Mouse (Mus musculus): ENCODE measurements at regions not wholly inside any gene's neighbourhood (a gene's known extent, or its start where the extent isn't known, plus 50 kb on each side); places are given as distances from the start of the nearest gene placed in this dataset.
A peak's percentile ranks its signal among the peaks of the same experiment; 100 is the strongest.

DNA sequence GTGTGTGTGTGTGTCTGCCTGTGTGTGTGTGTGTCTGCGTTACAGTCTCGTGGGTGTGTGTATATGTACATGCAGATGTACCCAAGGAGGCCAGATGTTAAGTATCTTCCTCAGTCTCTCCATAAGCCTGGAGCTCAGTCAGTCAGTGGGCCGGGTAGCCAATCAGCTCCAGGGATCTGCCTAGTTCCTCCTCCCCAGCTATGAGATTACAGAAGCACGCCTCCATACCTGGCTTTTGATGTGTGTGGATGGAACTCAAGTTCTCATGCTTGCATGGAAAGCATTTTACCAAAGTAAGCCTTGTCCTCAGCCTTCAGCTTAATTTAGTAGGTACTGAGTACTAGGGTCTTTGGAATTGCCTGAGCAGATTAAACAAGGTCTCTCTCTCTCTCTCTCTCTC, 91.0 kb upstream of the Cadm1 start:
- no peak for DNase-seq (ENCODE audit: extremely low spot score)

DNA sequence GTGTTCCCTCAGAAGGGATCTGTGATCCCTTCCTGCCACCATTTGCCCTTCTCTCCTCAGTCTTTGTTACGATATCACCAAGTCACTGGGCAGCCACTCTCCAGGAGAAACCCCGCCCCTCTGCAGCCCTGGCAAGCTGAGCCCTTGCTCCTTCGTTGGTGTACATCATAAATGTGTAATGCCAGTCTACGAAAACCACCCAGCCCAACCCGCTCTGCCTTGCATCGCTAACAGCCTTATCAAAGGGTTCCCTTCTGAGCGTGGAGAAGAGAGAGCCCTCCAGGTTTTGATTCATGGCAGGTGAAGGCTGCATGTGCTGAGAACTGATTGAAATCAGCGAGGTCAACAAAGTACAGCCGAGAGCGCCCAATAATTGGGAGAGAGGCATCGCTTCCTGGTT, 90.5 kb upstream of the Cadm1 start:
- no peak for DNase-seq (ENCODE audit: extremely low spot score)

DNA sequence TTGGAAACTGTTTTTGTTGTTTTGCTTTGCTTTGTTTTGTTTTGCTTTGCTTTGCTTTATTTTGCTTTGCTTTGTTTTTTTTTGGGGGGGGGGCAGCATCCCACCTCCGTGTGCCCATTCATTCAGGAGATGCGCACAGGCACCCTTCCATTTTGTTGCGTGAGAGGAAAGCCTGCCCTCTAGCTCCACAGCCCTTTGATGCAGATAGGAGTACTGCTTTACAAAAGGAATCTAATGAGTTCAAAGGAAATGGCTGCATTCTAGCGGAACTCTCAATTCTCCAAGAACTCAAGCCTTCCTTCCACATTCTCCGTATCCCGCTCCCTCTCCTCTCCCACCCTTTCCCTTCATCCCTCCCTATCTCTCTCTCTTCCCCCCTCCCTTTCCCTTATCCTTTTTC, 89.8 kb upstream of the Cadm1 start:
- no peak for DNase-seq (ENCODE audit: extremely low spot score)

DNA sequence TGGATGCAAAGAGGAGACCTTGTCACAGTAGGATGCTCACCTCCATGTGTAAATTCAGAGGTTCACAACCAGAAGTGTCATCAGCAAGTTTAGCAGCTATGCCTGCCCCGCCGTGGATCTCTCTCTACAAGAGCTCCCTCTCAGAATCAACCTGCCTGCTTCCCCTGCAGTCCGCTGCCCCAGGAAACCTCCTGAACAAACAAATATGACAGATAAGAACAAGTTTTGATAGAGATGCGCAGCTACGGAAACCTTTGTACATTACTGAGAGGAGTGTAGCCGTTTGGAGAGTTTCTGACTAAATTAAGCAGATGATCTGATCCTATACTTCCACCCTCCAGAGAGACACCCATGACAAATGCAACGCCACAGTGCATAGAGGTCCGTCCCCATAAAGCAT, 88.8 kb upstream of the Cadm1 start:
- no peak for DNase-seq (ENCODE audit: extremely low spot score)

DNA sequence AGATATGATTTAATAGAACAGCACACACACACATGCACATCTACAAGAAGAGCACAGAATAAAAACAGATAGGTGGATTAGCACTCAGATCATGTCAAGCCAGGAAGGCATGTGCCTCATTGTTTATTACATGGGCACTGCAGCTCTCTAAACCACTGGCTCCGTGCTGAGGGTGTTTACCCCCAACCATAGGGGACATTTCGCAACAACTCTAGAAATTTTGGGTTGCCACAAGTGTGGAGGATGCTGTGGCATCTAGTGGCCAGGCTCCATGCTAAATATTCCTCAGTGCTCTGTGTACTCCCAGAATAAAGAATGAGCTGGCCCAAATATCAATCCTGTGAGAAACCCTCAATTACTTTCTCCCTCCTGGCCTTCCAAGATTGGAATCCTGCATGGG, 85.8 kb upstream of the Cadm1 start:
- no peak for DNase-seq (ENCODE audit: extremely low spot score)

DNA sequence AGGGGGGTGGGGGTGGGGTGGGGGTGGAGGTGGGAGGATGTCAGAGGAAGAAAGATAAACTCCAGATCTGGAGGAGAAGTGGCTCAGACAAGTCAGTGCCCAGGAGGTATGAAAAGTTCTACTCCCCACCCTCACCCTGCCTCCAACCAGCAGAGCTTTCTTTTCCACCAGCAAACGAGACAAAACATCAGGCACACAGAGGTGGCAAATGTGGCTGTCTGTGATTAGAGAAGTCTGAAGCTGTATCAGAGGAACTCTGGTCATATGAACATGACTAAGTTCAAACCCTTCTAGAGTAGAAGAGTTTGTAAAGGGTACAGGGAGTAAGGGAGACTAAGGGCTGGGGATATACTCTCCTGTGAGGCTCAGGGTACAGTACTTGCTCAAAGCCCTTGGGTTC, 85.2 kb upstream of the Cadm1 start:
- no peak for DNase-seq (ENCODE audit: extremely low spot score)

DNA sequence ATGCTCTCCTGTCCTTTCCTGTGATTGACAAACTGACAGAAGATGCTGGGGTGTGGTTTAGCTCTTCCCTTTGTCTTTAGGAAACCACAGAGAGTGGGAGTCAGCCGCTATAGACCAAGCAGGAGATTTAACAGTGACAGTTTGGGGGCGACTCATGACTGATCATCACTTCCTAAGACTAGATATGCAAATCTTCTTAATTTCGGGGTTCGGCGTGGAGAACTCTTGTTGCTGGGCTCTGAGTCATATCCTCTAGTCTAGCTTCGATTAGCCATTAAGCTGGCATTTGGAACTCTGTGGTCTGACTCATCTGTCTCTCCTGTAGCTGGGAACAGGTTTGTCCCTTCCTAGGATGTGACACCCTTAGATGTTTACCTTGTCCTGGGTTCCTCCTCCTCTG, 84.6 kb upstream of the Cadm1 start:
- DNase-seq (ENCODE audit: extremely low spot score): no peak

DNA sequence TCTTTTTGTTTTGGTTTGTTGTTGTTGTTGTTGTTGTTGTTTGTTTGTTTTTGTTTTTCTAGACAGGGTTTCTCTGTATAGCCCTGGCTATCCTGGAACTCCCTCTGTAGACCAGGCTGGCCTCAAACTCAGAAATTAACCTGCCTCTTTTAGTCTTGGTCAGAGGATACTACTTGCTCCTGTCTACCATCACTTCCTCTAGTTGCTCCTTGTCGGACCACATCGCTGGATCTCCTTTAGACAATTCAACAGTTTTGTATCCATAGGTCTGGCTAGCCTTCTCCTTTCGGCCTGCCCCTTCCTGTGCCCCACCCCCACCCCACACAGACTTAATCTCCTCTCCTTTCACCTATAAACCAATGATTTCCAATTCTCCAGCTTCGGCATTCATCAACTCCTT, 77.2 kb upstream of the Cadm1 start:
- no peak for DNase-seq (ENCODE audit: extremely low spot score)

DNA sequence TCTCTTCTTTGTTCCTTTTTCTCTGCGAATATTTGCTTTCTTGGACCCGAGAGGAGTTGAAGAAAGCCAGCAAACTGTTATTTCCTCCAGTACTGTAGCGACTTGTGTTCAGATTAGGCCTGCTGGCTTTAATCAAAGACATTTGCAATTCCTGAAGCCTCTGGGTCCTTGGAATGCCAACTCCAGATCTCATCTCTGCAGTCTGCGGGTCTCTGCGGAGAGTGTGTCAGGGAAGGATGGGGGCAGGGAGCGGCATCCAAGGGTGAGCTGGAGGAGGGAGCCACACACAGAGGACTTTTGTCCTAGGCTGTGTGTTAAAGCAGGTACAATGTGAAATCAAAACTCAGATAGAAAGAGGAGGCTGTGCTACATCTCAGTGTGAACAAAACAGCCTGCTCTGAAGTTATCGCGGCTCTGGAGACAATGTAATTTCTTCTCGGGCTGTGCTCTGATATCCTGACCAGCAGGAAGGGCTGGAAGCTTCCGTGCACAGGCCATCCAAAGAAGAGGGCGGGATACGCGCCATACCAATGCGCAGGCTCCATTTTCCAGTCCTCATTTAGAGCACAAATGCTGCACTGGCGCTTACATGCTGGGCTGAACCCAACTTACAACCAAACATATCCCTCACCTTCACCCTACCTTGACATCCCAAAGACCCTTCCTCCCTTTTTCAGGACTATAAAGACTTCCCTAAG, 71.1 kb upstream of the Cadm1 start:
- DNase-seq (ENCODE audit: extremely low spot score): peak; percentile 13

DNA sequence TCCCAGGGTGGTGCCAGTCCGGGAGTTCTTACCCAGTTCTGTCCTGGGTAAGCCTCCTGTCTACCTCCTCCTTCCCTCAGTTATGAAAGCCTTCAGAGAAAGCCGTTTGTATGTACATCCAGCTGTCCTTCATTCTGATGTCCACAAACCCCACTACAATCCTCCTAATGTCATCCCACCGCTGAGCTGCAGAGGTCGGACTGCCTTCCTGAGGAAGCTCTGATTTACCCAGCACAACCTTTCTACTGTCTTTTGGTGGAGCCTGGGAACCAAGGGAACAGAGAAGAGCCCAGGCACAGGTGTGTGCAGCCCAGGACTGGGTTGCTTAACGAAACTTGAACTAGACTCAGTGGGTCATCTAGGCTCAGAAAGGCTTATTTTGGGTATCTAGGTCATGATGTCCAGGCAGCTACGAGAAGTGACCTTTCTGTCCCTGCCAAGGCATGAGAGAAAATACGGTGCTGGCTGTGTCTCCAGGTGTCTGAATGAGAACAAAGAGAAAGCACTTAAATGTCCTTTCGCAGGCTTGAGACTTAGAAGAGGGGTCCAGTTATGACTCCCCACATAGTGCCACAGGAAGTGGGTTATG, 70.4 kb upstream of the Cadm1 start:
- no peak for DNase-seq (ENCODE audit: extremely low spot score)

DNA sequence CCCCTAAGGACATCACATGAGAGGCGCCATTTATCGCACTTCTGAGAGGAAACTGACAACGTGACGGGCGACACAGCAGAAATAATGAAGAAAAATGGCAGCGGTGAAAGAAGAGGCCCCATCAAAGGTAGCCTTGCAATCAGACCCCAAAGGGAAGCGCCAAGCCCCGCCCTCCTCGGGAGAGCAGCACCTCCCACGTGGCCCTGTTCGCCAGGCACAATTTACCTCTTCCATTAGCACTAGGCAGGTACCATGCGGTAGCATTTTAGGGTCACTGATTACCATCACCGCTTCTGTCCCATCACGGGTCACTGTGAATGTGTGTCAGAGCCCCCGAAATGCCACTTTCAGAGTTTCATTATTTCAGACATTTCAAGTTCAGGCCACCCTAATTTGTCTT, 69.7 kb upstream of the Cadm1 start:
- no peak for DNase-seq (ENCODE audit: extremely low spot score)

DNA sequence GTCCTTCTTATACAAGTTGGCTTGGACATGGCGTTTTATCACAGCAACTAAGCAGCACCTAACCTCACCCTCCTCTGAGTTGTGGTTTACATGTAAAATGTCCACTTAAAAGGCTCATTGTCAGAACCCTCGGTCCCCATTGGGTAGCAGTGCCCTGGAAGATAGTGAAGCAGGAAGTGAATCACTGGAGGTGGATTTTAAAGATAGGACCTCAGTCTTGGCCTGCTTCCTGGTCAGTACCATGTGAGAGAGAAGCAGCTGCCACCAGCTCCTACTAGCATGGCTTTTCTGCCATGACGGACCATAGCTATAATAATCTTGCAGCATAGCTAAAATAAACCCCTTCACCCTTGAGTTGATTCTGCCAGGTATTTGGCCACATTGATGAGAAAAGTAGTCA, 68.1 kb upstream of the Cadm1 start:
- DNase-seq (ENCODE audit: extremely low spot score): no peak

DNA sequence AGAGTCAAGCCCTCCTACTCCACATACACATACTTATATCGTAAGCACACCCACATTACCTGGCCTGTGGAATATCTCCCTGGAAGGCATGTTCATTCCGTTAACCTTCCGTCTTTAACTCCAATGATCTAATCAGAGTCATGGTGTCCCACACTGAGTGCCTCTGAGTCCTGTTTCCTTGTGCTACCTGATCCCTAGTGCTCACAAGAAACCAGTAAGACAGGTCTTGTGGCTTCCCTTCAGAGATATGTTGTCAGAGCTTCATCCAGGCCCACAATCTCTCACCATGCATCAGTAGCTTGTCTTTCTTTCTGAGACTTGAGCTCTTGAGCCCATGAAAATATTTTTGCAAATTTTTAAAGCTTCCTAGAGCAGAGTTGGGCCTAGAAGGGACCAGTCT, 63.2 kb upstream of the Cadm1 start:
- no peak for DNase-seq (ENCODE audit: extremely low spot score)

DNA sequence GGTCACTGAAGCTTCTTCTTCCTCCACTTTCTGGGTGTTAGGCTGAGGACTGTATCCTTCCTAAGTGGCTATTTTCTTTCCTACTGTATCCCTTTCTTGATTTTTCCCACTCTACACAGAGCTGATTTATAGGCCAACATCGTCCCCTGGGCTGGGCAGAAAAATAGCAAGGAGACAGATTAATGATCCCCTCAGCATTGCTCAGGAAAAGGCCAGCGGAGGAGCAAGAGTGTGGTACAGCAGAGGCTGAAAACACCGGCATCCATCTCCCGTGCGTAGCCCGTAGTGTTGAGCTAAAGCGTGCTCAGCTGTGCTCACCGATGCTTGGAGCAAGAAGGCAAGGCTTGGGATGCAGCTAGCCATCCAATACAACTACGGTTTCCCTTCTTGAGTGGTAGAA, 62.2 kb upstream of the Cadm1 start:
- no peak for DNase-seq (ENCODE audit: extremely low spot score)

DNA sequence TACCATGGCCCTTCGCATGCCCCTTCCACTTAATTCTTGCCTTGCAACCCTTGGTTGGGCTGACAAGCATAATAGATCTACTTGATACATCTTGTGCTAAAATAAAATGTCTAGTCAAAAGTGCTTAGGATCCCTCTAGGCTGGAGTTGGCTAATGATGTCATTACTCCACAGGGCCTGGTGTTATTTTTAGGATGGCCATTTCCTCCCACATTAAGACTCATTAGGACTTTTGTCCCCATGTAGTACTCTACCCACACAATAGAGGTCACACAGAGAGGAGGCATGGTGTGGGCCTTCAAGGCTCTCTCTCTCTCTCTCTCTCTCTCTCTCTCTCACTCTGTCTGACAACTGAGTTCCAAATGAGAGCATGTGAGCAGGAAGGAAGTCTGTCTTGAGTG, 60.4 kb upstream of the Cadm1 start:
- no peak for DNase-seq (ENCODE audit: extremely low spot score)

DNA sequence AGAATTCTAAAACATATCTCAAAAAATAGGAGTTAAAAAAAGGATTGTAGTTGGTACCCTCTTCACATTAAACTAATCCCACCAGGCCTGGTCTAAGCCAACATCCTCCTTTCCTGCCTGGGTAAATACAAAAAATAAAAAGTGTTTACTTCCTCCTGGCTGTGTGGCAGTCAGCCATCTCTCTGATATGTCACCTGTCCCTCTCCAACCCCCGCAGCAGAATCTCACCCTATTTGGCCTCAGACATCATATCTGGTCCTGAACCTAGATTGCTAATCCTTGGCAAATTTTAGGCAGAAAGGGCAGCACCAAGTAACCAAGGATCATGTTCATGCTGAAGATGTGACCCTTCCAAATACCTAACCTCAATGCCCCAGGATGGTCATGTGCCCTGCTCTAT, 59.2 kb upstream of the Cadm1 start:
- DNase-seq (ENCODE audit: extremely low spot score): no peak

DNA sequence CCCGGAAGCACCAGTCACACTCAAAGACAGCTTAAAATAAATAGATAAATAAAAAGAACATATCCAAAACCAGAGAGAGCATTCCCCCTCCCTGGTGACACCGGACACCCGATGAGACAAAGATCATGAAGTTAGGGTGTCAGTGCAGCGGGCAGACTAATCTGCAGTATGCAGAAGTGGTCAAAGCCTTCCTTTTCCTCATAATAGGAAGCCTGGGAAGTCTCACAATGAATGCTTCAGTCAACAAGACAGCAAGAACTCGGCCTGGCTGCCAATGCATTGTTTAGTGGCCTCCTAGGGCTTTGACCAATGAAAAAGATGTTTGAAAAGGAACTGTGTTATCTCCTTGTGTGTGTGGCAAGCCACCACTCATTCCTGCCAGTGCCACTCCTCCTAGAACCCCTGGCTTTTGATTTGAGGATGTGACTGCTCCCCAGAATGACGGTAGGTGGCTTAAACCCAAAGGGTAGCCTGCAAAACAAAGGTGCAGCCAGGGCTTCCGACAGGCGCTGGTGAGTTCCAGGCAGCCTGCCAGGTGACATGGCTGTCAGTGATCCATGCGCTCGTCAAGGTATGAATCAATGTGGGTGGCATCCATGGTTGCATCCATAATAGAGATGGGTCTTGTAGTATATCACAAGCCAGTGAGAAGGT, 58.1 kb upstream of the Cadm1 start:
- no peak for DNase-seq (ENCODE audit: extremely low spot score)

DNA sequence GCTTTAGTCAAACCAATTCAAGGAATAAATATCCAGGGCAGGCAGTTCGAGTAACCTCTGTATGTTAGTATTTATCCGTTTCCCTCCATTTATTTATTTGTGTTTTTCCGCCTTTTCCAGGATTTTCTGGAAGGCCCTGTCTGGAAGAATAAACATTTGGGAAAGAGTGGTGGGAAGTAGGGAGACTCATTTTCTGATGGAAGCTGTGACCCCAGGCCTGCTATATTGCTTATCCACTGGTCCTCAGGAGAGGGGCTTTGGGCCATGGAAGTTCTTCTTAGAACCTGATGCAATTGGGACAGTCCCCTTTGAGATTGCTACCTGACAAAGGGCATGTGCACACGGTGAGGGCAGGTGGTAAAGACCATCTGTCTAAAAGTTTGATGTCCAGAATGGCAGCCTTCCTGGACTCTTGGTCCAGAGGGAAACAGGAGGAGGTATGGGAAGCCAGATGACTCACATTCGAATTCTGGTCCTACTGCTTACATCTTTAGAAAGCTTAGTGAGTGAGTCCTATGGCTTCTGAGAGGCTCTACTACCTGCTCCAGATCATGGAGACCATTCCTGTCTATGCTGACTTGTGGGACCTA, 56.1 kb upstream of the Cadm1 start:
- DNase-seq (ENCODE audit: extremely low spot score): no peak

DNA sequence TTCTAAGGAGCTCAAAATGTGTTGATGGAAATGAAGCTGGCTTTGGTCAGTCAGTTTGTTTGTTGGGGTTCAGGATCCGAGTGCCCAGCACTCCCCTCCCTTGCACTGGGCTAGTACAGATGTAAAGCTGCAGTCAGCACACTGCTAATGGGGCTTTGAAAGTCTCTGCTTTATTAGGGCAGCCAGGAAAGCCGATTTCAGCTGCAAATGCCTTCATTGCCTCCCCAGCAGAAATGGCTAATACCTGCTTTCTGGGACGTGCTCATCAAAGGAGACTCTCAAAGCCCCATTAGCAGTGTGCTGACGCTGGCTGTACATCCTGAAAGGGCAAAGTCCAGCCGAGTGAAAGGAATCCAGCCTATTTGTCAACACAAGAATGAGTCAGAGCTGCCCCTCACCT, 55.2 kb upstream of the Cadm1 start:
- DNase-seq (ENCODE audit: extremely low spot score): no peak

DNA sequence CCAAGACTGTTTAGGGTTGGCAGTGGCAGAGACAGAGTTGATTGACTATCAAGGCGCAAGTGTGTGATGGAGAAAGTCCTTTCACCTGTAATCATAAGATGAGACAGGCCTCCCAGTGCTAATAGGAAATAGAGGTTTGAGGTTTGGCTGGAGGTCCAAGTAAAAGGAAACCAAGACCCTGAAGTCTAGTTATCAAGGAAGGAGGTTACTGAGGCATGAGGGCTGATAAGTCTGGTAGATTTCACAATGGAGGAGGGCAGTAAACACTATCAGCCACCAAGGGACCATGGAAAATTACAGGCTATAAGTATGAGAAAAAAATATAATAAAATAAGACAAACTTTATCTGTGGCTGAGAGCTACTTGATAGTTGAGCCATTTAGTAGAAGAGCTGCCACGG, 52.1 kb upstream of the Cadm1 start:
- DNase-seq (ENCODE audit: extremely low spot score): no peak
